Mouse (Mus musculus) hindlimb bud, embryonic 11.5 days (tissue): ENCODE measurements around the gene Parp14.
"Not testable (repeated sequence)": the region's sequence is repeated elsewhere in the genome, so short reads cannot be mapped to it uniquely, and the experiment has no call there.

ENCODE experiments used
- DNase-seq: peaks from one replicate; pipeline ENCODE4 v3.0.0-alpha.2; 2012; ENCODE audit warnings: low read depth, low spot score; ENCODE audit errors: extremely low spot score

Gene Parp14

DNA sequence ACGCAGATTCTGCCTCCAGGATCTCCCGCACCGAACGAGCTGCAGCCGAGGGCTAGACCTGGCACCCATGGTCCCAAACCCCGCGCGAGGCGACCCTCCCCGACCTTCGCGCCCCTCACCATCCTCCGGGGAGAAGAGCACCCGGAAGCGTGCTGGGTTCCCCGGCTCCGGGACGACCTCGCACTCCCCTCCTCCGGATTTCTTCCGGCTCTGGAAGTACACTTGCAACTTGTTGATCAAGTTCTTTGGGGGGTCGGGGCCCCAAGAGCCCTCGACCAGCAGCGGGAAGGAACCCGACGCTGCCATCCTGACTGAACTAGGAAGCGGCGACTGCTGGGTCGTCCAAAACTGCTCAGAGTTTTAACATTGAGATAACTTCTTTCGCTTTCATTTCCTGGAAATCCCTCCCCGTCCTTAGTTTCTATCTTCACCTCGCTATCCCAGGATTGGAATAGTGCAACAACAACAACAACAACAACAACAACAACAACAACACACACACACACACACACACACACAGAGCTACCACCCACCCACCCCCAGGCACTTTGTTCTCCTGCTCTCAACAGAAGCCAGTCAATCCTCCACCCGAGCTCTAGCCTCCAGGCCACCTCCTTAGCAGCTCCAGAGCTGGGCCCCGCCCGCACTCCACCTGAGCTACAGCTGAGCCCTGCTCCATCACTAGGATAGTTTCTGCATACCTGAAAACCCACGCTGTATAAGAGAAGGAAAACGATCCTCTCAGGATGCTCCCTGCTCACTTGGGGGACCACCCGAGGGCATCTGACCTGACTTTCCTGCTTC is at the start of gene Parp14:
Parp14 (minus strand) TSS at position 497 of the 804 bp plus-strand sequence.
- DNase-seq: no peak

DNA sequence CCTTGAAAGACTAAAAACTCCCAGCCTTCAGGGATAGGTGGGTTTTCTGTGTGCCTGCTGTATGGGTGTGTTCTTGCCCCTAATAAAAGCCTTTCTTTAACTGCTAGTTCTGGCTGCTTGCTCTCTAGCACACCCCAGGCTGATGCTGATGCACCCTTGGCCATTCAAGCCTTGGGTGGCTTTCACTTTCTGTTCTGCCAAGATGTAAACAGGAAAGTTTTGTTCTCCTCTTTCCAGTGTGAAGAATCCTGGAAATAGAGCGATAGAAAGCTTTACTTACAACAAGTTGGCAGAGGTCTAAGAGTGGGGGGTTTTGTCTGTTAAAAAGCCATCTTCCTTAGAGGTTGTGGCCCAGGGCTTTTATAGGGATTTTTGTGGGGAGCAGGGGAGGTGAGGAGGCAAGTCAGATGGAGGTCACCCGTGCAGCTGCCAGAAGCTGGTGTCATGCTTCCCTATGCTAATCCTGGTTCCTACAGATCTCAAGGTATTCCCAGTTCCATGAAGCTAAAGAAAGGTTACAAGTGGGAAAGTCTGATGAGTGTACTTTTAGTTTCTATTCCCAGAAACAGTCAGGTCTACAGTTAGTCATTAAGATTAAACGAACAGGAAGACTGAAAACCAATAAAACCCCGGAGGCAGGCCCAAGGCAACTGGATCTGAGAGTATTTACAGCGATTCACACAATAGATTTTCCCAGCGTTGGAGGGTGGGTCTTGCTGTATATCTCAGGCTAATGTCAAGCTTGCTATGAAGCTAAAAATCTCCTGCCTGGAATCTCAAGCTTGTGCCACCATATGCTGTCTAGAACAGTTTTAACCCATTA is 47.6 kb upstream of the Parp14 start:
- DNase-seq: no peak

DNA sequence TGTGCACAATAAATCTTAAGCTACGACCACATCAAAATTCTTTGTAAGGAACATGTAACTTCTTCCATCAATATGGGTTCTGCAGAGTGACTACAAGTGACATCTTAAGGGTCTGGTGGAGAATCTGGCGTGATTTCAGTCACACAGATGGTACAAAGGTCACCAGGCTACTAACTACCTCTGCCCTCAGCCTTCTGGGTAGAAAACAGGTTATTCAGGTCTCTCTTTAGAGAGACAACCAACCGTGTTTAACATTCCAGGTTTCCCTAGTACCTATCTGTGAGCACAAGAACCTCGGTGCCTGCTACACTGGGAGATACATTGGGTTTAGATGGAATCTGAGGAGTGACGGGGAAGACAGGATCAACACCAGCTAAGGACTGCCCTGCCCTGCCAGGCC is 43.0 kb upstream of the Parp14 start:
- DNase-seq: no peak

DNA sequence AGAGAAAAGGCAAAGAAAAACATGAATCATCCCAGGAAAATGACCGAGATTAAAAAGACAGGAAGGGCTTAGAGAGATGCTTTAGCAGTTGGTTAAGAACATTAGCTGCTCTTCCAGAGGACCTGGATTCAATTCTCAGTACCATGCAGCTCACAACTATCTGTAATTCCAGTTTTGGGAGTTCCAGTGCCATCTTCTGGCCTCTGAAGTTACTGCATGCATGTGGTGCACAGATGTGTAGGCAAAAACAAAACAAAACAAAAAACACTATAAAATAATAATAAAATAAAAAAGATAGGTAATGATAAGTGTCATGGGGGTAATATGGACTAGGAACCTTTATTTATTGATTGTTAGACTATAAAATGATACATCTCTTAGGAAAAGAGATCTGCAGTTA is 42.2 kb upstream of the Parp14 start:
- no peak for DNase-seq

DNA sequence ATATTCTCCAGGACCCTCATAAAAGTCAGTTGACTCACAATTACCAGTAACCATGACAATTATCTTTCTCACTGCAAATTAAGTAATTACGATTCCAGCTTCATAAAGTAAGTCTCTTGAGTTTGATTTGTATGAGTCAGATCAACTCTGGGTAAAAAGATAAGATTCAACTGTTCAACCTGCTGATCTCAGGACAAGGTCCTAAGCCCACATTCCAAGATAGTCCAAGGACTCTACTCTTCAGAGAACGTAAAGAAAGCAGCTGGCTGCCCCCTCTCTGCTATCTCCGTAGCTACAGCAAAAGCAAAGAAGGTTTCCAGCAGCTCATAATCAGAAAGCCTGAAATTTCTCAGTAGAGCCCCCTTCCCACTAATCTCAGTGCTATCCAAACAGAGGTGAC is 40.1 kb upstream of the Parp14 start:
- DNase-seq: no peak

DNA sequence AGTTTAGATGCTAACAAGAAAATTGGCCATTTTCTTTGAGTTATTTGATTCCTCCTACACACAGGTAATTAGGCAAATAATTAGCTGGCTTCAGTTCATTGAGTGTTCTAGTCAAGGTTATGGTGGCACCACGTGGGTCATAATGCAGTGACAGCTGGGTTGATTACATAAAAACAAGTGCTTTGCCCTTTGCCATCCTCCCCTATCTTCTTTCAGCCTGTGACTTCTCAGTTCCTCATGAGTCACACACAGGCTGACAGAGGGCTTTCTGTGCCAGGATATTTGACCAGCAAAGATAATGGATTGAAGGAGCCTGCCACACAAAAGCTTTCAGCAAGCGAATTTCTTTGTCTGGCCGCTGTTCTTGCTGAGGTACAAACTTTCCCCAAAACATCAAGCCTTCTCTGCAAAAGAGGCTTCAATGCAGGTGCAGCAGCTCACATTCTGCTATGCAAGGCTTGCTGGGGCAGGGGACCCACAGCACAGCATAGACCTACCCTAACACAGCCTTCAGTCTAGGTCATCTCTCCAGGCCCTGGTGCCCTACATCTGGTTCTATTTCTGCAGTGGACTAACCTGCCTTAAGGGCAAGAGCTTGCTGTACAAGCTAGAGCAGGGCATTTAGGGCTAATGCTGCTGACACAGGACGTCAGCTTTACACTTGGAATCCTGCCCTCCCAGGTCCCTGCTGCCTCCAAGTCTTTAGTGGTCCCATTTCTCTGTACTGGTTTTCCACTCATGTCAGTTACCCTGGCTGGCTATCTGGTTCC is 36.3 kb upstream of the Parp14 start:
- no peak for DNase-seq

DNA sequence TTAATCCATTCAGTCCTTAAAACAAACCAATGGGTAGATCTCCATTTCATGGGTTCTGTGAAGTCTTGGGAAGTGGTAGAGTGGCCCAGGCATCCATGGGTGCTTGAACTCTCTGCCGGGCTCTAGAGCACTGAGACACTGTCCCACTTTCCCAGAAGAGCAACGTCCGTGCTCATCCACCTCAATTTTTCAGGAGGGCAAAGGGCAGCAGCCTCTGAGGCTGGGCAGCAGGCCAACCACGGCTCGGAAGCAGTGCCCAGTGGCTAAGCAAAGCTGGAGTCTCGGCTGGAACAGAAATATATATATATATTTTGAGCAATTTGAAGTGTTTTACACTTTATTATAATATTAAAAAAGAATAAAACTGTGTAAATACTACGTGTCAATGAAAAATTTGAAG is 35.5 kb upstream of the Parp14 start:
- DNase-seq: no peak

DNA sequence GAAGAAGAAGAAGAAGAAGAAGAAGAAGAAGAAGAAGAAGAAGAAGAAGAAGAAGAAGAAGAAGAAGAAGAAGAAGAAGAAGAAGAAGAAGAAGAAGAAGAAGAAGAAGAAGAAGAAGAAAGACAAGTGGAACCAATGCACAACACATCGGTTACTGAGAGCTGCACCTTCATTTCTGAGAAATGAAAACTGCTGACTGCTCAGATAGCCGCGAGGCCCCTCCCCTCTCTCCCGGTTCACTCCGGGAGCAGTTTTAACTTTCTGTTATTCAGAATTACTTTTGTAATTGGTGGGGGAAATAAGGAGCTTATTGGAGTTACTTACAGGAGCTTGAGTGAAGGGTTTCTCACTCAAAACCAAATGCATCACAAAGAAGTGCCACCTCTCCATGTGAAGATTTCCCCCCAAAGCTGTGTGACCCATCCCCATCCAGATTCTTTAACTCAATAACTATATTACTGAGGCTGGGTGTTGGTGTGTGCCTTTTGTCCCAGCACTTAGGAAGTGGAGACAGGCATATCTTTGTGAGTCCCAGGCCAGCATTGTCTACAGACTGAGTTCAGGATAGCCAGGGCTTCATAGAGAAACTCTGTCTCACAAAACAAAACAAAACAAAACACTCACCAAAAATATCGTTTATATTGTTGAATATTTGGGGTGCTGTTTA is 34.6 kb upstream of the Parp14 start:
- no peak for DNase-seq

DNA sequence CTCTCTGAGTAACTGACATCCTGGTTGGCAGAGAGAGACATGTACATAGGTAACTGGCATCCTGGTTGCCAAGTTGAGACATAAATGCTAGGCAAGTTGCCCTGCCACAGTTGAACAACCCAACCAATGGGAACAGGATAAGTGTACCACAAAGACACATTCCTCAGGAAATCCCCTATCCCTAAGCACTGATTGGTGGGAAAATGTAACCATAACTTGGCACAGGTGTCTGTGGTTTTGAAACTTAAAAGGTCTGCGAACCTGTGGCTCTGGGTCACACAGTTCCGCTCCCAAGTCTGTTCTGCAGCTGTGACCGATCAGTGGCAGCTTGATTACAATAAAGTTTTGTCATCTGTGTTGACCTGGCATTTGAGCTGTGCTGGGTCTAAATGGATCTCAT is 34.0 kb upstream of the Parp14 start:
- no peak for DNase-seq

DNA sequence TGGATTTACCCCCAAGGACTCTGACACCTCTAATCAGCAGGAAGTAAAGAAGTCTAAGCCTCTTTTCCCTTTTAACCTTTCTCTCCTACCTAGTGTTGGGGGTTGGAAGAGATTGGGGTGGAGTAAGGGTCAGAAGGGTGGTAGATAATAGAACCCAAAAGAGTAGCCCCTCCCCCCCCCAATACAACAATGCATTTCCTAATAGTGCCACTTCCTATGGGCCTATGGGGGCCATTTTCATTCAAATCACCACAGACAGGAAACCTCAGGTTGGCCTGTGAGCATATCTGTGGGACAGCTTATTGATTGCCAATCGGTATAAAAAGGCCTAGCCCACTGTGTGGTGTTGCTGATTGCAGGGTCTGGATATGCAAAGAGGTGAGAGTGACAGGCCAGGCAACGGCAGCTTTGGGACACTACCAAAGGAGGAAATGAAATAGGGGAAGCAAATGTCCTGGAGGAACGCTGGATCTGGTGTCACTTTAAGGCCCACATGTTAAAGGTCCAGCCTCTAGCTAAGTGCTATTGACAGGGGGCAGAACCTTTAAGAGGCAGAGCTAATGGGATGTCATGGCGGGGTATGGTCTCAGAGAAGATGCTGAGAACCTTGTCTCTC is 32.9 kb upstream of the Parp14 start:
- no peak for DNase-seq

DNA sequence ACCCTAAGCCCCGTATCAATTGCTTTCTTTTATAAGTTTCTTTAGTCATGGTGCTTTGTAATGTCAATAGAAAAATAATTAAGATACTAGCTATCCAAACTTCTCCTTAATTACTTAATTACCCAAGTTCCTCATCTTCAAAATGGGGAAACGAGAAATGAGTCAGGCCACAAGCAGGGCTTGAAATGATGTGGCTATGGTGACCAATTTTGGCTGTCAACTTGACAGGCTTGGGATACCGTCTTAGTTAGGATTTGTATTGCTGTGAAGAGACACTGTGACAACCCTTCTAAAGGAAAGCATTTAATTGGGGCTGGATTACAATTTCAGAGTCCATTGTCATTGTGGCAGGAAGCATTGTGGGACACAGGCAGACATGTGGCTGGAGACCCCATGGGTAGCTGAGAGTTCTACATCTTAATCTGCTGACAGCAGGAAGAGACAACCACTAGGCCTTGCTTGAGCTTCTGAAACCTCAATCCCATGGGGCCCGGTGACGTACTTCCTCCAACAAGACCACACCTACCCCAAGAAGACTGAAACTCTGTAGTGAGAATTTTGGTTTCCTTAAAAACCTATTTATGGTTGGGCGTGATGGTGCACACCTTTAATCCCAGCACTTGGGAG is 31.8 kb upstream of the Parp14 start:
- no peak for DNase-seq

DNA sequence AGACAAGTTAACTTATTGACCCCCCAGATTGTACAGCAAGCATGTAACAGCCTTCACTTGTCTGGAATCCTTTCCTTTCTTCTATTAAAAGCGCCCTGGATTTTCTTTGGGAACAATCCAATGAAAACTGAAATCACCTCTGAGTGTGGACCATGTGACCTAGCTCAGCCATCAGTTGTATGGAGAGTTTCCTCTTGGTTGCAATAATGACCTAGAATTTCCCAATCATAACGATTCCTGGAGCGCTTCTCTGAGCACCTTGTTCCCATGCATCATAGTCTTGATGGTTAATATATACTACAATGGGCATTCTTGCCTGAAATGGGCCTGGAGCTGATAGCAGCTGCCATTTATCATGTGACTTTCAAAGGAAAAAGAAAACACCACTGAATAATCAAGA is 29.2 kb upstream of the Parp14 start:
- no peak for DNase-seq

DNA sequence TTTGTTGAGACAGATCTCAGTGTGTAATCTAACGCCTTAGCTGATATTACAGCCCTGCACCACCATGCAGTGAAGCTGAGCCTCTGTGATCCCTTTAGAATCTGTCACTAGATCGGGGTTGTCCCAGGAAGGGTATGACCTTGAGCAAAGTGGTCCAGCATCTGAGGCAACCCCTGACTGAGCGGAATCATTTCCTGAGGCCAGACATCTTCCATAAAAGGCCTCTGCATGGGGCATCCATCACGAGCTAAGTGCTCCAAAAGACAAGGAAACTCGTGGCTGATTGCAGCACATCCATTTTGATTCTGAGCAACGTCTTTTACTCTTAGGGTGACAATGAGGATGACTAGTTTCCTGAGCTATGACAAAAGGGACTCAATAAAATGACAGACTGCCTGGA is 23.7 kb upstream of the Parp14 start:
- no peak for DNase-seq

DNA sequence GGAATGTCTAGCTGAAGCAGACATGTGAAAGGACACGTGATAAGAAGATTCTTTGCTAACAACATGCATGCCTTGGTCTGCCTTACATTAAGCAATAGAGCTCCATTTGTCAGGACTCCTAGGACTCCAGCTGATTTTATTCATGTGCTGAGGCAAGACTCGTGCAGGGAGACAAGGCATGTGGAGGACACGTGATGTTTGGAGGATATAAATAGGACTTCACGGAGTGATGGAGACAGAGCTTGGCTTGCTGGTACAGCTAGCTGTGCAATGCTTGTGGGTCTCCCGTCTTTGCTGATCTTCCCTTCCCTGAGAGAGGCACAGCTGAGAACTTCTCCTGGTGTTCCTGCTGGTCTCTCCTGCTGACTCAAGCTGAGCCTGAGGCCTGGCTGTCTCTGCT is 20.3 kb upstream of the Parp14 start:
- not testable (repeated sequence) for DNase-seq

DNA sequence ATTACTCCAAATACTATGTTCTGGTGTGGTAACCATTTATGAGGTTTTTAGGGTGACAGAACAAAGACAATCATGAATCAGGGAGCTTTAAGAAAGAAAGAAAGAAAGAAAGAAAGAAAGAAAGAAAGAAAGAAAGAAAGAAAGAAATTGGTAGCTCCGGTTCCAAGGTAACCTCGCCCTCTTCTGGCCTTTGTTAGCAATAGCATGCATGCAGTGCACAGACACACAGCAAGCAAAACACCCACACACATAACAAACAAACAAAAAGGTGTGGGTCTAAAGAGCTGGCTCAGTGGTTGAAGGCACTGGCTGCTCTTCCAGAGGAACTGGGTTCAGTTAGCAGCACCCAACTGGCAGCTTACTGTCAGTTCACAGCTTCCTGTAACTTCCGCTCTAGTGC is 19.3 kb upstream of the Parp14 start:
- DNase-seq: no peak

DNA sequence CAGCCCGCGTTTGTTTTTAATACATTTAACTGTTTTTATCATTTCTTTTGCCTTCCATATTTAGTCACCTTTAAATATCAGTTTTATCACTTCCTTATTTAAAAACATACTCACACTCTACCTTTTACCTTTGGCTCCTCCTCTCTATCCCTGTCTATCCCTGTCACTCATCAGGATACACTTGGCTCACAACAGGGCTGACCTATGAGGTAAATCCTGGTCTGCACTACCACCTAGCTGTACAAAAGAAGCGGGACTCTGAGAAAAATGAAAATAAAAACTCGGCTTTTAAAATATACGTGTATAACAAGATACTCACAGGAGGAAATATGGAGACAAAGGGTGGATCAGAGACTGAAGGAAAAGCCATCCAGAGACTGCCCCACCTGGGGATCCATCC is 17.6 kb upstream of the Parp14 start:
- DNase-seq: no peak

DNA sequence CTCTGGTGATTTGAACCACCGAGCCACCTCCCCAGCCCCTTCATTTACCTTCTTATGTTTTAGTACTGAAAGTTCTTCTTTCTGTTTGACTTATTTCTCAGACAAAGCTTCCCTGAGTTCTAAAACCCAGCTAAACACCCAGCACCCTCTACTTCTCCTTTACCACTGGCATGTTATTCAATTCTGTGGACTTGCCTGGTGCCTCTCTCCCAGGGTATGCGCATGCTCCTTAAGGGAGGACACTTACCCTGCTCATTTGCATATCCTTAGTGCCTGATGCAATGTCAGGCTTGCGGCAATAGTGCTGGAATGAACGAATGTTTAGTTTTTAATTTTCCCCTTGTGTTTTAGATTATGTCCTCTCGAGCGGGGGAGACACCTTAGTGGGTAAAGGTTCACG is 16.8 kb upstream of the Parp14 start:
- DNase-seq: no peak

DNA sequence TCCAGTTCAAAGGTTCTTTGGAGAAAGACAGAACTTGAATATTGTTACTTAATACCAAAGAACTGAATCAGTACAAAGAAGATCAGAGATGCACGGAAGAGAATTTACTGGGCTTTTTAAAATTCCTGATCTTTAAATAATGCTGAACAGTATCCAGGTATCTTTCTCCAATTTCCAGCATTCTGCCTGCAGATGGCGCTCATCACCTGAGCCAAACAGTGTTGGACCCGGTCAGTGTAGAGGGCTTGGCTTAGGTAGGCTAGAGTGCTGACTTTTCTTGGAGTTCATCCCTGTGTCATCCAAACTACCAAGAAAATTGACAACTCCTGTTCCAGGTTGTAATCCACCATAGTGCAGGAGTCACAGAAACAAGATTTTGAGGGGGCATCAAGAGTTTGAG is 3.1 kb upstream of the Parp14 start:
- DNase-seq: no peak

DNA sequence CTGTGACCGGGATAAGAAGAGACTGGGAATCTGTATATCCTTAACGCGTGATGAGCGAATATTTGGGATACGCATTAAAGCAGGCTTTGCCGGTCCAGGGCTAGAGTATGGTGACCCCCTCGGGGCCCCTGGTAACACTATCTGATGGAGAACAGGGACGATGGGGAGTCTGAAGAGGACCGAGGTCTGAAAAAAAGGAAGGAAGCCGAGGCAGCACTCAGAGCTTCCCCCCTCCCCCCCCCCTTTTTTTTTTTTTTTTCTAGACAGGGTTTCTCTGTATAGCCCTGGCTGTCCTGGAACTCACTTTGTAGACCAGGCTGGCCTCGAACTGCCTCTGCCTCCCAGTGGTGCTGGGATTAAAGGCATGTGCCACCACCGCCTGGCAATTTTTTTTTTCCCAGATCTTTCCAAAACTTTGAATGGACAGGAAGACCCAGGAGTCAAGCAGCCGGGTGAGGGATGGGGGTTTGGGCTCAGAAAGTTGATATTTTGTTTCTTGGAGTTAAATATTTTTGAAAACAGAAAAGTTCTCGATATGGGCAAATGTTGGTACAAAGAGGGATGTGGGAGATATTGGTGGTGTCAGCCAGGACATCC is 1.2 kb upstream of the Parp14 start:
- no peak for DNase-seq

DNA sequence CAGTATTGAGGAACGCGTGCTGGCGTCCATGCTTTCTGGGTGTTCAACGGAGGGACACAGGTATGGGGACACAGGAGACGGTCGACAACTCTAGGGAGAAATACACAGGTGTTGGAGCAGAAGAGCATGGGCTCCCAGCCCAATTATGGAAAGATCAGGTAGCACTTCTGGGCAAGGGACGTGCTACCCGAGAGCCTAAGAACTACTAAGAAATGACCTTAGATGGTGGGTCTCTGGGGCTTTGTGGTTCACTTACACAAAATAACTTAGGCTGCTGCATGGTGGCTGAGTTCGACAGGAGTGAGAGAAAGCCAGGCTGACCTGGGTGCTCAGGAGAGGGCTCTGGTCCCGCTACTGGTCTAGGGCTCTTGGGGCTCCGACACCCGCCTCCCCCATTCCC is 554 bp upstream of the Parp14 start:
- no peak for DNase-seq
